Mouse (Mus musculus) brain, embryonic 14.5 days (tissue): Measurements from ENCODE around the gene Myl12a.

ENCODE experiments used
- CTCF ChIP-seq: fragments of 200-500 bp; IDR thresholded peaks from 2 replicates; pipeline ENCODE4 v1.5.1; 2012; ENCODE audit warnings: inconsistent platforms, mild to moderate bottlenecking, moderate library complexity, borderline replicate concordance; ENCODE audit not compliant: insufficient read depth, insufficient read length; ENCODE audit errors: extremely low read depth
- POLR2A ChIP-seq: fragments of 200-500 bp; IDR thresholded peaks from 2 replicates; pipeline ENCODE4 v1.6.1; 2012; ENCODE audit warnings: mild to moderate bottlenecking, inconsistent platforms, borderline replicate concordance; ENCODE audit not compliant: poor library complexity, insufficient read depth, insufficient read length, severe bottlenecking; ENCODE audit errors: extremely low read depth

DNA sequence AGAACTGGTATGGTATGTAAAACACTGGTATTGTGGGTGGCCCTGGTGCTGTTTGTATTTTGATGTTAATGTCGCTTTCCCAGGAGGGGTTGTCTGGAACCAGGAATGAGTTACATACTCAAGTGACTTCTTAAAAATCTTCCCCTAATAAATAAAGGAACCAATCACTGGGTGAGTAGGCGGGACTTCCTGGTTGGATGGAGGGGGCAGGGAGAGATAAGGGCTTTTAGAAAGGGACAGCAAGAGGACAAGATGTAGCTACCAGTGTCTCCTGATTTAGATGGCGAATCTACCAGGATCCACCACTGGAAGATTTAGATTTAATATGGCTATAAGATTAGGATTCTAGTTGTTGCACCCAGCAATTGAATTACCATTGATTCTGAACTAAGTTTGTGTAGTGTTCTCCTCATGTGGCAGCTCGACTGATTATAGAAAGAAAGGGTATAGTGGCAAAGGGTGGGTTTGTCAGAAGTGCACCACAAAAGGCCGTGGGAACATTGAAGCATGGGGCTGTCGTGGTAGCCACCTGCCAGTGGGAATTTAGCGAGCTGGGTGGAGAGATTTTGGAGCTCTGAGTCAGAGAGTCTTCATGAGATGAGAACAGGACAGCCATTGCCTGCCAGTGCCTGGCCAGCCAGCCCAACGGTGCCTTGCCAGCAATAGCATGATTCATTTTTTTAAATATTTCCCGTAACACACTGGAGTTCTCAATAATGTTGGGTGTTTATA lies 9.4 kb upstream of the Myl12a start:
- TF ChIP-seq POLR2A (no peak), CTCF (no peak)
